Mouse (Mus musculus) testis, adult 2 months (tissue): ENCODE measurements around the gene Hephl1. TPM values are rescaled to one million over a fixed set of nuclear protein-coding genes. Genes with fewer than 3 reads are reported as not detected.
"Not testable (repeated sequence)": the region's sequence is repeated elsewhere in the genome, so short reads cannot be mapped to it uniquely, and the experiment has no call there.

ENCODE experiments used
- H3K27ac ChIP-seq: fragments of 200-500 bp; 2 replicates; pipeline ENCODE4 v1.5.1; 2012; ENCODE audit warnings: low read depth, low read length; ENCODE audit not compliant: control insufficient read depth, insufficient read depth
- H3K27me3 ChIP-seq: fragments of 200-500 bp; 2 replicates; pipeline ENCODE4 v1.6.1; 2012; ENCODE audit warnings: mild to moderate bottlenecking, low read length, moderate library complexity; ENCODE audit not compliant: control insufficient read depth, insufficient read depth
- H3K36me3 ChIP-seq: fragments of 200-500 bp; 2 replicates; pipeline ENCODE4 v1.6.1; 2012; ENCODE audit warnings: mild to moderate bottlenecking, low read length; ENCODE audit not compliant: control insufficient read depth, insufficient read depth
- H3K4me1 ChIP-seq: fragments of 200-500 bp; 2 replicates; pipeline ENCODE4 v1.6.1; 2012; ENCODE audit warnings: low read length; ENCODE audit not compliant: control insufficient read depth, insufficient read depth
- H3K4me3 ChIP-seq: fragments of 200-500 bp; 2 replicates; pipeline ENCODE4 v1.5.1; 2012; ENCODE audit warnings: low read depth, mild to moderate bottlenecking, low read length, moderate library complexity, mixed read lengths; ENCODE audit not compliant: control insufficient read depth
- CTCF ChIP-seq: fragments of 200-500 bp; IDR thresholded peaks from 2 replicates; pipeline ENCODE4 v1.5.1; 2012; ENCODE audit warnings: low read depth, mild to moderate bottlenecking, inconsistent platforms, low read length, moderate library complexity; ENCODE audit not compliant: control insufficient read depth, insufficient read depth, insufficient replicate concordance
- POLR2A ChIP-seq: fragments of 200-500 bp; IDR thresholded peaks from 2 replicates; pipeline ENCODE4 v1.6.1; 2012; ENCODE audit warnings: low read depth, mild to moderate bottlenecking, inconsistent platforms, low read length, moderate library complexity; ENCODE audit not compliant: control insufficient read depth
- polyA plus RNA-seq: library from polyadenylated mRNA; depleted of rRNA; stranded (reverse); fragments of >200 nt; gene quantifications from 2 replicates; pipeline ENCODE4 v1.2.3, GENCODE M21; 2012

The Hephl1 gene
- polyA plus RNA-seq, 1 experiment, result 0.16 TPM

DNA sequence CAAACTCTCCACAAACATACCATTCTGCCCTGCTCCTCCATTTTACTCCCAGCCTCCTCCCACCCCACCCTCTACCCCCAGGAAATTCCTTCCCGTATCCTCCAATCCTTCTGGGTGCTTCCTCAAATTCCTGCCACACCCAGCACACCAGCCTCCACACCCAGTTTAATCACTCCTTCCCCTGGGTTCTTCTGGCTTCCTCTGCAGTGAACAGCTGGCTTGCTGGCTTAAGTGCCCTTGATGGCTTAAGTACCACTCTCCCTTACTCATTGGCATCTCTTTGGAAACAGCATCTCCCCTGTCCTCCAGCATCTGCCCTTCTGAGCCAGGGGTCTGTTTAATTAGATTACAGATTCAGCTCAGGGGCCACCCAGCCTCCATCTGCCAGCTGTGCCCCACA is 7.6 kb upstream of the Hephl1 start:
- H3K27me3 ChIP-seq, result no peaks in the 10 kb centered on the region
- no peaks in the 10 kb centered on the region for H3K36me3 ChIP-seq
- no peak overlapping the region for H3K27ac ChIP-seq
- H3K4me3 ChIP-seq, result no peak overlapping the region
- no peak for TF ChIP-seq POLR2A
- TF ChIP-seq CTCF, result no peak
- no peaks in the 10 kb centered on the region for H3K4me1 ChIP-seq

DNA sequence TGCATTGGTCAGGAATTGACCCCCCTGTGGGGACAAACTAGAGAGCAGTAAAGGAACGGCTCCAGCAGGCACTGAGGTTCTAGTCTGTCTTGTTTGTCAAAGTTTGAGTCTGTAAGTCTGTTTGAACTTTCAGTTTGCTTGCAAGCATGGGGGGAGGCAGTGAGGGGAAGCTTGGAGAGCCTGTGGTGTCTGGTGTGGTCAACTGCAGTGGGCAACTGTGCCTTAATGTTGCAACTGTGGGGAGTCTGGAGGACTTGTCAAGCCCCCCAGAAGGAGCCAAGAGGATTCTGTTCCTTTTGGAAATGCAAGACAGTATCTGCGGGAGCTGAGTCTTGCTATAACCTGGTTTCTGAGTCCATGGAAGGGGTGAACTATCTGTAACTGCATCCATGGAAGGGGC is 4.3 kb upstream of the Hephl1 start:
- Histone ChIP-seq H3K27ac (no peak overlapping the region), H3K4me1 (no peaks in the 10 kb centered on the region), H3K27me3 (no peaks in the 10 kb centered on the region), H3K36me3 (no peaks in the 10 kb centered on the region), H3K4me3 (no peak overlapping the region)
- TF ChIP-seq CTCF (no peak), POLR2A (no peak)

DNA sequence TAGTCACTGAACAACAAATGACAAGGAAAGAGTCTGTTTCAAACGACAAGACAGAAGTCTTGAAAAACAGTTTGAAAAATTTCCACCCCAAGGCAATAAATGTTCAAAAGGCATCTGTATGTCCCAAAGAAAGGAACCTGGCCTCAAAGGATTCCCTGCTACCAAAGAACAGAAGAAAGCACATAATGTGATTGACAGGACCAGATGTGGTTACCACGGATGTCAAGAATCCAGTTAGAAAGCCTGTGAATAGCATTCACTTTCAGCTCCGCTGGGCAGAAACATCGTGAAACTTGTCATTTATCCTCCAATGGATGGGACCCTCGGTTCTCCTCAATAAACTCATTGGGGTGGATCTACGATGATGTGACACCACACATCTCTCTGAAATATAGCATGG is 2.2 kb upstream of the Hephl1 start:
- TF ChIP-seq CTCF (no peak), POLR2A (no peak)
- Histone ChIP-seq H3K27ac (no peak overlapping the region), H3K27me3 (no peaks in the 10 kb centered on the region), H3K36me3 (no peaks in the 10 kb centered on the region), H3K4me3 (no peak overlapping the region), H3K4me1 (no peaks in the 10 kb centered on the region)

DNA sequence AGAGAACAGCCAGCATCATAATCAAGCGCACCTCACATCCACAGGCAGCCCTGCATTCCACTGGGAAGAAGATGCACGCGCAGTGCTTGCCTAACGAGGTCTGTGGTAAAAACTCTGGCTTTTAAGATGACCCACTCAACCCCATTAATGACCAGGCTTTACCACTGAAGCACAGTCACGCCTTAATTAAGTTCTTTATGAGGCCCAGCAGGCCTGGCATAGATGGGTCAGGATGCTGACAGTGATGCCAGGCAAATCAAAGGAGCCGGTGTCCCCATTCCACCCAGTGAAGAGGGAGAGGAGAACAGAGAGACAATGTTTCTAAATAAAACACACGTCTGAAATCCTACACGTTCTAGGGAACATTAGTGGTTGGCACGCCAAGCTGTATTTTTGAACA is 3.8 kb downstream of the Hephl1 start:
- H3K4me1 ChIP-seq, result no peaks in the 10 kb centered on the region
- no peak for TF ChIP-seq CTCF
- no peak for TF ChIP-seq POLR2A

DNA sequence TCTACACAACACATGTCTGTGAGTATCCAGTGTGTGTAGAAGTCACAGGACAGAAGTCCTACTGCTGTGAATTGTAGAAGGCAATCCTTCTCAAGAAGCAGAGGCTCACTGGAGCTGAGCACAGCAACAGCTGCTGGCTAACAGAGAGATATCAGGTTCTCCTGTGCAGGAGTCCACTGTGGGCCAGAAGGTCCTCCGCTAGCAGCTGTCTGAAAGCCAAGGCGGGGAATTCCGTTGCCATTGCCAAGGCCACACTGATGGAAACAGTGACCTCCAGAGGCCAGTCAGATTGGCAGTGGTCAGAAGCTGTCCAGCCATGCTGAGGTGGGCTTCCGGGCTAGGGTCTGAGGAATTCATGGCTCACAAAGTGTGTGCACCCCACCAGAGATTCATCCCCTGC is 6.8 kb downstream of the Hephl1 start:
- Histone ChIP-seq H3K4me3 (no peak overlapping the region), H3K36me3 (no peaks in the 10 kb centered on the region), H3K4me1 (no peaks in the 10 kb centered on the region), H3K27me3 (no peaks in the 10 kb centered on the region), H3K27ac (no peak overlapping the region)
- no peak for TF ChIP-seq POLR2A
- no peak for TF ChIP-seq CTCF

More for the DNA sequence above, 3.8 kb downstream of the Hephl1 start:
- no peak overlapping the region for H3K4me3 ChIP-seq
- H3K27me3 ChIP-seq, result no peaks in the 10 kb centered on the region
- no peak overlapping the region for H3K27ac ChIP-seq
- no peaks in the 10 kb centered on the region for H3K36me3 ChIP-seq

DNA sequence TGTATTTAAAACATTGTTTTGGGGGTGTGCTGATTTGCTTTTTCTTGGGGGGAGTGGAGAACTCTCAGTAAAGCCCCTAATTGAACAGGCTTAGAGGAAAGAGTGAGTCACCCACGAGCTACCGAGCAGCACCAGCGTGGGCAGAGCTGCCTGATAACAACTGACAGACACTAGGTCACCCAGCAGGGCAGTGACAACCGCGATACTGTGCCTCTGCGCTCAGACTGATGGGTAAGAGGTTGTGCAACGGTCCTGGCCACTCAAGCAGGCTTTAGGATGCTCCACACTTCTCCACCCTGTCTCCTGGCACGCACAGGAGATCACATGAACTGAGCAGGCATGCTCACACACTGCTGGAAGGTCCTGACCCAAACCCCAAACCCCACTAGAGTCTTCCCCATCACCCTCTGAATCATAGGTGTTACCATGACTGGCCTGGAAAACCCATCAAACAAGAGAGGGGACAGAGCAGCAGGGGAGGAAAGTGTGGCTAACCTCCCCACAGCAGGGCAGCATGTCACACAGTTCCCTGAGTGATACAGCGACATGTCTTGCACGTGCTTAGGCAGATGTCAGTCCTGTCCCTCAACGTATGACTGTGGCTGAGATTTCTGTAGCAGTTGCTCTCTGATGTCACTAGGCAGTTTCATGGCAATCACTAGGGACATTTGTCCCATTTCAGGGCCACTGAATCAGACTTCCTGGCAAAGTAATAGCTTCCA is 8.2 kb downstream of the Hephl1 start:
- no peaks in the 10 kb centered on the region for H3K27me3 ChIP-seq
- no peak for TF ChIP-seq POLR2A
- TF ChIP-seq CTCF, result no peak
- no peak overlapping the region for H3K4me3 ChIP-seq
- H3K36me3 ChIP-seq, result no peaks in the 10 kb centered on the region
- no peaks in the 10 kb centered on the region for H3K4me1 ChIP-seq
- H3K27ac ChIP-seq, result no peak overlapping the region

DNA sequence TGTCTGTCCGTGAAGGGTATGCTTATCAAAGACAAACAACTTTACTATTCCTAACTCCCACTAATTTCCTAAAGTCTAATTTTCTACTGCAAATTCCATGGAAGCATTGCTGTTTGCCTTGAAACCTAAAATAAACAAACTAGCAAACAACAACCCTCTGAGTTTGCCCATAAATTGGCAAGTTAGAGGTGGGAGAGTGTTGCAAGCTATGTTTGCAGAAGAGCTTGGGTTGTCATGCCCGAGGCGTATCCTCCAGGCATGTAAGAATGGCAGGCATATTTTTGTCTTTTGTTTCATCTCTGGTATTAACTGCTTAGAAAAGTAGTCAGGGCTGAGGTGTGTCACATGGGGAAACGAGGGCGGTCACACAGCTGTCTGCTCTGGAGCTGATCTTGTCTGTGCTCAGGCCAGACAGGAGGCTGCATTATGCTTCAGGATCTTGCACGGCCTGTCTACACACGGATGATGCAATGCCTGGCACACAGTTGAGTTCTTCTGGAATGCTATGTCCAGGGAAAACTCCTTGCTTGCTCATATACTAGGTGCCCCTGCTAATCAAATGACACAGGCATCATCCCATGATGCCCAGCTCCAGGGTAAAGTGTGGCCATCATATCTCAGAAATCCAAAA is 10.3 kb downstream of the Hephl1 start:
- Histone ChIP-seq H3K4me3 (no peak overlapping the region), H3K36me3 (no peaks in the 10 kb centered on the region), H3K27me3 (no peaks in the 10 kb centered on the region), H3K27ac (no peak overlapping the region), H3K4me1 (no peaks in the 10 kb centered on the region)
- no peak for TF ChIP-seq CTCF
- TF ChIP-seq POLR2A, result no peak

DNA sequence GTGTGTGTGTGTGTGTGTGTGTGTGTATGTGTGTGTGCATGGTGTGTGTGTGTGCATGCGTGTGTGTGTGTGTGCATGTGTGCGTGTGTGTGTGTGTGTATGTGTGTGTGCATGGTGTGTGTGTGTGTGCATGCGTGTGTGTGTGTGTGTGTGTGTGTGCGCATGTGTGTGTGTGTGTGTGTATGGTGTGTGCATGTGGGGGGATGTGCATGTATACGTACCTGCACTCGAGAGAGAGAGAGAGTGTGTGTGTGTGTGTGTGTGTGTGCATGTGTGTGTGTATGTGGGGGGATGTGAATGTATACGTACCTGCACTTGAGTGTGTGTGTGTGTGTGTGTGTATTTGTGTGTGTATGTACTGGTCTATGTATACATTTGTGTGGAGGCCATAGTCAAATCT is 13.5 kb downstream of the Hephl1 start:
- not testable (repeated sequence) for H3K27ac ChIP-seq, H3K36me3 ChIP-seq, H3K4me1 ChIP-seq, H3K4me3 ChIP-seq, H3K27me3 ChIP-seq
